ENCODE assay signal across 8 mouse cellular contexts in genomic region chr8:84269950-84270773, GRCm38 (mm10). TPM values are rescaled to one million over a fixed set of nuclear protein-coding genes. Genes with fewer than 3 reads are reported as not detected.
DNase-seq lines count a peak whose midpoint lies in the region; ATAC-seq lines count a peak whose summit lies in the region.

Gene Ccdc130, minus strand, starts transcription at chr8:84270380.

- peak; percentile 100 for DNase-seq in adrenal gland, adult (ENCODE audit: inconsistent age in 2 of 2, low spot score in 1 of 2)
- DNase-seq in embryo, embryonic 10.5 days (ENCODE audit: low spot score) = peak; percentile 100
- DNase-seq in gastrocnemius, postnatal 14 days = peak; percentile 100
- peak; percentile 100 for DNase-seq in left cerebral cortex, postnatal 10 days (ENCODE audit: extremely low spot score in 1 of 2, low spot score in 2 of 2)
- peak; percentile 100 for DNase-seq in right cerebral cortex, postnatal 25 days
- DNase-seq in urinary bladder, postnatal 4 days (ENCODE audit: low spot score in 2 of 2) = peak; percentile 99 to 100

- peak; percentile 98 for ATAC-seq in inflammation-experienced regulatory T-cells, adult 6 months
- peak; percentile 98 for ATAC-seq in megakaryocyte-erythroid progenitor cell, adult 5-6 weeks (replicated peaks; ENCODE audit: low FRiP score, low TSS enrichment, poor library complexity, severe bottlenecking)

- intact Hi-C loops in gastrocnemius, postnatal 14 days (cut with DNase I; ENCODE audit: low total_unique reads) = no loop called here
- intact Hi-C loops in left cerebral cortex, postnatal 10 days (cut with DNase I) = no loop called here

RNA-seq across cellular contexts. Expression of gene Ccdc130, which starts in this region (rescaled TPM):
- total RNA-seq in gastrocnemius, postnatal 14 days (2021) = 10 to 100 TPM in 1 of 2 experiments, 1 to 10 TPM in 1; 9.6 to 10.1 TPM
- polyA plus RNA-seq in inflammation-experienced regulatory T-cells, adult 6 months (2017; shearing (Covaris generic)) = 10 to 100 TPM; 40.4 to 53.7 (median 44.6) TPM
- 10 to 100 TPM; 24.1 to 27.1 TPM for total RNA-seq in left cerebral cortex, postnatal 10 days (2021)
- total RNA-seq in megakaryocyte-erythroid progenitor cell, adult 5-6 weeks (2014; fragmentation: Nextera tagmentation) = 18.0 and 20.9 TPM in 2 replicates
- total RNA-seq in megakaryocyte-erythroid progenitor cell, adult 5-6 weeks (2017) = 9.5 and 12.7 TPM in 2 replicates

Comparison
In these comparisons a context has a peak if more than half of its experiments do, and no peak if none do; other contexts are left out.
1. Peak in every context shown above with its lines: DNase-seq and ATAC-seq.